Mouse (Mus musculus): Measurements from ENCODE around the gene Pias4.

Pias4 gene

DNA sequence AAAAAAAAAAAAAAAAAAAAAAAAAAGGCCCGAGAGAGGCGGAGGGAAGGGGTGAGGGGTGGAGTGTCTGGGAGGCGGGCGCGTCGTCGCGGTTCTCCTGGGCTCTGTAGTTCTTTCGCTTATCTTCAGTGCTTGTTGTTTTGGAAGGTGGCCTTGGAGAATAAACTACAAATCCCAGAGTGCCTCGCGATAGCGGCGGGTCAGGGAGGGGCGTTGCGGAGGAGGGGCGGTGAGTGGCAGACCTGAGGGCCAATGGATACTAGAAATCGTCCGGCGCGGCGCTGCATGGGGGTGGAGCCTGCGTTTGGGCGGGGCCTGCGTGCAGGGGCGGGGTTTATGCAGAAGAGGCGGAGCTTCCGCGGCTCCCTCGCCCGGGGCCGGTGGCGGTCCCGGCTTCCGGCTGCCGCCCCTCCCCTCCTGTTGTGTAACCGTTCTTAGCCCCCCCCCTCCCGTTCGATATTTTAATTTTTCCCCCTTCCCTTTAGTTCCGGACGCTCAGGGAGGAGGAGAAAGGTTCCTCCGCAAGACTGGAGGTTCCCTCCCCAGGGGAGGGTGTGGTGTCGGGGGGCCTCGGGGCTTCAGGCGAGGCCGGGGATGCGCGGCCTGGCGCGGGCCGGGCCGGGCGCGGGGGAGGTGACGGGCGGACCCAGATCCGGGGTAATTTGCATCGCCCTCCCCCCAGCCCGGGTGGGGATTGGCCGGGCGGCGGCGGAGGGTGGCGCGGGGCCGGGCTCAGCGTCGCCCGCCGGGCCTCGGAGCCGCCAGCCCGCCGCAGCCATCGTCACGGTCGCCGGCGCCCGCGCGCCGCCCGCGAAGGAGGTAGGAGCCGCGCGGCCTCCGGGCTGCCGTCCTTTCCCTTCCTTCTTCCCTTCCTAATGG, 30.2 kb downstream of the Pias4 start:
- peak; percentile 100 for DNase-seq

DNA sequence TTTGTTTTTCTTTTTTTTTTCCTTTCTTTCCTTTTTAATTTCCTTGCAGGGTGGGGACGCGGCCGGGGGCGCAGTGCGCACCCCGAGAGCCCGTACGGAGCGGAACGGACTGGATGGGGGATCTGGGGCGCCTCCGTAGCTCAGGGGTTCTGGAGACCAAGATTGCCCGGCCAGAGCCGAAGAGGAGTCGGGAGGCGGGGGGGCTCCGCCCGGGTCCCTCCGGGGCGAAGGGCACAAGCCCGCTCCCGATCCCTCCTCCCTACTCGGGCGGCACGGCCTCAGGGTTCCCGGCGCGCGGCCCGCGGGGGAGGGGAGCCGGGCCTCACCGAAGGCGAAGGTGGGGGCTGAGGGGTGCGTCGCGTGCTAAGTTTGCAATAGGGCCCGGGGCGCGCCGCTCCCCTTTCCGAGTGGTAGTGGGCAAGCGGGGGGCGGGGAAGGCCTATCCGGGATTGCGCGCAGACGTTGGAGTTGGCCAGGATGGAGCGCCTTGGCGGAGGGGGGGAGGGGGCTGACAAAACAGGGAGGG, 31.0 kb downstream of the Pias4 start:
- DNase-seq = peak; percentile 88 to 93

DNA sequence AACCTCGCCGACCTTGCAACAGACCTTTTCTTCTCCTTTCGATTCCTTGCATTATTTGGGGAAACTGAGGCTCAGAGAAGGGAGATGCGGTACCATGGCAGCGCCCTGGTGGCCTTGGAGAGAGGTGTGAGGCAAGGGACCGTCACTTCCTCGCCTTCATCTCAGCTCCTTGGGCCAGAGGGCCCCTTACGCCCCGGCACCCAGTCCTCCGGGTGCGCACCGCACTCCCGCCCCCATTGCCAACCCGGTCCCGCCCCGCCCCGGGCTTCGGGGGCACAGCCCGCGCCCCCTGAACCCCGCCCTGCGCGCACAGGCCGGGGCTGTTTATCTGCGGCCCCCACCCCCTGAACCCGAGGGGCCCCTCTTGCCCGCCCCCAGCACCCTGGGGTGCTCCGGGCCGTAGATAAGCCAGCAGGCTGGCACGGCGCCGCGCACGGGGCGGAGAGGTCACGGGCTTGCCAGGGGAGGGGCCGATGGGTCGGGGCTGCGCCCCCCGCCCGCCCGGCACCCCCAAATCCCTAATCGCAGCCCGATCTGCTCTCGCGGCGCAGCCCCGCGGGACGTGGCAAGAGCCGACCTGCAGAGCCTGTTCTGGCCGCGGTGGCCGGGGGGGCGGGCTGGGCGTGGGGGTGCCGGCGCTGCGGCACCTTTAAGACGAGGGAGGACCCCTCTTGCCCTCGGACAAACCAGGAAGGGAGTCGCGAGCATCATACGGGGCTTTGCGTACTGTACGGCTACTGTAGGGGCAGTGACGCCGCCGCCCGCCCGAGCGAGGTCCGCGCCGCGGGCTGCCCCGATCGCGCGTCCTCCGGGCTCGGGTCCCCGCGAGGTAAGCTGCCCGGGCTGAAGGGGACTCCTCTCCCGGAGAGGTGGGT, 31.7 kb downstream of the Pias4 start:
- DNase-seq = peak; percentile 84 to 85

DNA sequence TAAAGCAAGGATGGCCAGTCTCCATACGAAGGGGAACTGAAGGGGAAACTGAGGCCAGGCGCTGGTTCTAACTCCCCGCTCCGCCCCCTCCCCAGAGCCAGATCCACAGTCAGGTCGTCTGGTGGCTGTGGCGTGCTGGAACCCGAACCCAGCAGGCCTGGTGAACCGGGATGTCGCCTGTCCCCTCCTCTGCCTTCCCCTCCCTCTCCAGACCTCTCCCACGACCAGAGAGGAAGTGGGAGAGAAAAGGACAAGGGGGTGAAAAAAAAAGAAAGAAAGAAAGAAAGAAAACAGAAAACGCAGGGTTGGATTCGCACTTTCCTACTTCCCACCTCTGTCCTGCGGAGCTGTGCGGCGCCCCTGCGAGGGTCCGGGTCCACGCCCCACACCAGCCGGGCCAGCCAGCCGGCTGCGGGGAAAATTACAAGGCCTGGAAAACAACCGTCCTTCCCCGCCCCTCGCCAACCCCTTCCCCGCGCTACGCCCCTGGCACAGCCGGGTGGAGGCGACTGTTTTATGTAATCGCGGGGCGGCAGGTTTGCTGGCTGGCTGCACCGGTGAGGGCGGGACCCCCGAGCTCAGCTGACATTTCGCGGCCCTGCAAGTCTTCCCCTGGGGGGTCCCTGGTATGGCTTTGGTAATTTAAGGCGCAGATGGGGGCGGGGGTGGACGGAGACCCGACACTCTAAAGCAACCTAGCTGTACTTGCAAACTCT, 32.6 kb downstream of the Pias4 start, which contains the start of gene Zbtb7a:
TSS of gene Zbtb7a (plus strand) at position 255 of the 716 bp plus-strand sequence.
- DNase-seq = peak; percentile 62 to 65

DNA sequence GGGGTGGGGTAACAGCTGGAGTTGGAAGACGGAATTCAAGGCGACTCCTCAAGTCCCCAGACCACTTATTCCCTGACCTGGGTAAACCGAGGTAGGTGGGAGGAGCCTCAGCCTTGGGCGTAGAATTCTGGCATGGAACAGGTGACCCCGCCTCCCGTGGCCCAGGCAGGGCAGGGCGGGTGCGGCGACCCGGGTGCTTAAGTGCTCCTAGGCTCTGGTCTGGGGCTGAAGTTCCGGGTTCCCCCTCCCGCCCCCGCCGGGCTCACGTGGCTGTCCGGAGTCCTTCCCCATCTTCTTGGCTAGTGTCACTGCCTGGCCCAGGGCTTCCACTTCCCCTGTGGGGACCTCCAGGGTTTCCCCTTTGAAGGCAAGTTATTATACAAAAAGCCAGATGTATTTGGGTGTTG, 33.5 kb downstream of the Pias4 start:
- DNase-seq = no peak

DNA sequence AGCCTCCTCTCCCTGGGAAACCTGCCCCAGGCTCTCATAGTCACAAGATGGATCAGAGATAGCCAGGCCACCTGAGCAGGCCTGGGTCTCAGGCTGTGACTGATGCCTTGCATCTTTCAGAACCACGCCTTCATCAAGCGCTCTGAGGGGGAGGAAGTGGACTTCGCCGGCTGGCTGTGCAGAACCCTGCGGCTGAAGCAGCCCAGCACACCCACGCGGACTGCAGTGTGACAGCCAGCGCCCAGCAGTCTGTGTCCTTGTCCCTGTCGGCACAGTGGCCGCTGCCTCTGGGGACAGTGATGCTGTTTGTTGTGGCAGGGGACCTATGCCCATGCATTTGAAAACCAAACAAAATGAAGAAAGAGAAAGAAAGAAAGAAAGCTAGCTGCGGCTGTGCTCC, 44.2 kb downstream of the Pias4 start:
- no peak for DNase-seq

DNA sequence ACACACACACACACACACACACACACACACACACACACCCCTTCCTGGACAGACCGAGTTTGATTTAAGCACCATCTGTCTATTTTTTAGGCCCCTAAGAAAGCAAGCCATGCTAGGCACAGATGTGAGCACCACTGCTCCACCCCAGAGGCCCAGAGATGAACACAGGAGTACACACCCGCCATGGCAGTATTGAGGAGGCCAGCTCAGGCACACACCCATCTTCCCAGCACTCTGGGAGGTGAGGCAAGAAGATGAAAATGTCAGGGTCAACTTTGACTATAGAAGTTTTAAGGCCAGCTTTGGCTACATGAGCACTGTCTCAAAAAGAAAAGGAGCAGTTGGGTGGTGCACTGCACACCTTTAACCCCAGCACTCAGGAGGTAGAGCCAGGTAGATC, 44.8 kb downstream of the Pias4 start:
- no peak for DNase-seq

DNA sequence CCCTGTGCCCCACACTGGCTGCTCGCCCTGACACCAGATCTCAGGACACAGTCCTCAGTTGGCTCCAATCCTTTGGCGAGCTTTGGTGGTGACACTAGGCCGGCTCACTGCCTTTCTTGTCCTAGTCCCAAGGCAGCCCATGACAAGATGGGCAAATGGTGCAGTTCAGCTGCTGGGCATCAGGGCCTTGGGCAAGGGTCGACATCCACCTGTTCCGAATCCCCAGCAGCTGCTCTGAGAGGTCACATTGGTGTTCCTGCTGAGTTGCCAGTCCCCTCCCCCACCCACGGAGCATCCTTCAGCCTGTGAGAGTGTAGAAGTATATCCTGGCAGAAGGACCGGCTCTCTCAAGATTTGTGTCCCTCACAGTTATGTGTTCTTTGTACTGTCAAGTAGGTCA, 47.1 kb downstream of the Pias4 start:
- DNase-seq = peak in 1 of 2 experiments; percentile 42

DNA sequence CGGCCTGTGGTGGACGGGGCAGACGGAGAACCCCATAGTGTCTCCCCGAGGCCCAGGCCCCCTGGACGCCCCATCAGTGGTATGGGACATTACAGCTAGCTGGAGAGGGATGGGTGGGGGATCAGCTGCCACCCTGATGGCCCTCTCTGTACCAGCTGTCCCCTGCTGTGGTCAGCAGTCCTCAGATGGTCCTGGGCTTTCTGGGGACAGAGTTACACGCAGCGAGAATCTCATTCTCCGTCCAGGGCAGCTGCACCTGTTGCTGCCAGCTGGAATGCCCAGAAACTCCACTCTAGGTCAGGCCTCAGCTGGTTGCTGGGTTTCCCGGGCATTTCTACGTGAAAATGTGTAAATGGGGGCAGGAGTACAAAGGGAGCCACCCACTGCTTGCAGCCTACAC, 48.1 kb downstream of the Pias4 start:
- DNase-seq = no peak

DNA sequence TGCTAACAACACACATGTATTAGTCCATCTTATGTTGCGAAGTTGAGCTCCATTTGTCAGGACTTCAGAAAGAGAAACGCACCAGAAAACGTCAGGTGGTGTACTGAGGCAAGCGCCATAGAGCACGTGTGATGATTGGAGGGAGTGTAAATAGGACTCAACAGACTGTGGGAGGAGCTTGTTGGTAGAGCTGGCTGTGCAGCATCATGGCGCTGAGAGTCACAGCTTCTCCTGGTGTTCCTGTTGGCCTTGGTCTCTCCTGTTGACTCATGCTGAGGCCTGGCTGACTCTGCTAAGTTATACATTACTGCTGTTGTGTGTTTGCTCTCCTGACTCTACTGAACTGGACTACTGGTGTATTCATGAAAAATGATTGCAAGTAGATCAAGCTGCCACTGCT, 54.8 kb downstream of the Pias4 start:
- no peak for DNase-seq

DNA sequence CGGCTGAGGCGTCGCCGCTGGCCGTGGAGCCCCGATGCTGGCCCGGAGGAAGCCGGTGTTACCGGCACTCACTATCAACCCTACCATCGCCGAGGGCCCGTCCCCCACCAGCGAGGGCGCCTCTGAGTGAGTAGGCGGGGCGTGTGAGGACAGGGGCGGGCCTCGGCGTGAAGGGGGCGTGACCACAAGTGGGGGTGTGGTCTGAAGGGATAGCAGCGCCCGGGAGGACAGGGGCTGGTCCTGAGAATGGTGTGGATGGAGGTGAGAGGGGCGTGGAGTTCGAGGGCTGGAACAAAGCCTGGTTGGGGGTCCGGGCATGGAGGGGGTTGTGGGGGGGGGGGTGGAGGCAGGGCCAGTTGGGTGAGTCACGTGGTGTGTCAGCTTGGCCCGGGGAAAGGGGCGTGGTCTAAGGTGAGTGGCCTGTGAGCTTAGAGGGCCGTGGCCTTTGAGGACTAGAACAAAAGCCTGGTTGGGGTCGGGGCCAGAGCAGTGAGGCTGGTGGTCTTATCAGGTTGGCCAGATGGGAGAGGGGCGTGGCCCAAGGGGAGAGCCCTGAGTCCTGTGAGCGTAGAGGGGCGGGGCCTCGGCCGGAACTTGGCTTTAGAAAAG, 61.5 kb downstream of the Pias4 start:
- DNase-seq = peak; percentile 83 to 90

DNA sequence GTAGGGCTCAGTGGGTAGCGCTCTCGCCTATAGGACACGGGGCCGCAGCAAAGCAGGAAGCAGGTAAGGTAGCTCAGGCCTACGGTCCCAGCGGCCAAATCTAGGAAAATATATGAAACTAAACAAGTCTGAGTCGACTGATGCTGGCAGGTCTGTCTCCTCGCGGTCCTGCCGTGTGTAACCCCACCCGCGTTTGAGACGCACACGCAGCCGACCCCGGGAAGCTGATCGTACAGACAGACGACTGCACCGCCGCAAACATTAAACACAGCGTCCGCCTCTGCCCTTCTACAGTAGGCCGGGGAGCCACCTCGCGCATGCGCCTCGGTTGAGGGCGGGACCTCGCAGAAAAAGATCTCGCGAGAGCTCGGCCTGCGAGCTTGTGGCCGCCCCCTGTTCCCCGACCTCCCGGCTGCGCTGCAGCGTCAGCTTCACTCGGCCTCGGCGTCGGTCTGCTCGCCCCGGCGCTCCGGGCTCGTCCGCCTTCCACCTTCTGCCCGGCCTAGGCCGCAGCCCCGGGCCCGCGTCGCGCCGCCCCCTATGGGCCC, 62.1 kb downstream of the Pias4 start, which contains the start of gene Map2k2:
TSS of gene Map2k2 (plus strand) at position 351 of the 548 bp plus-strand sequence.
- peak; percentile 97 to 98 for DNase-seq

All from cerebellum, postnatal 14 days (tissue).